Mouse (Mus musculus) intestine, postnatal 0 days (tissue): Measurements from ENCODE around the gene Arl6ip1. TPM values are rescaled to one million over a fixed set of nuclear protein-coding genes. Genes with fewer than 3 reads are reported as not detected.
A peak's percentile ranks its signal among the peaks of the same experiment; 100 is the strongest.
"Not testable (repeated sequence)": the region's sequence is repeated elsewhere in the genome, so short reads cannot be mapped to it uniquely, and the experiment has no call there.

Source experiments
- ATAC-seq: fragments of 200-750 bp; cut with Nextera tagmentation; 2 replicates; pipeline ENCODE4 v1.8.0; 2017; ENCODE audit warnings: mild to moderate bottlenecking, moderate TSS enrichment, moderate library complexity
- H3K27ac ChIP-seq: fragments of 300-500 bp; sonication (generic); 2 replicates; pipeline ENCODE4 v1.5.1; 2014; ENCODE audit warnings: mild to moderate bottlenecking, low read depth, low read length, moderate library complexity
- H3K27me3 ChIP-seq: fragments of 300-500 bp; sonication (generic); replicated peaks from 2 replicates; pipeline ENCODE4 v1.6.1; 2014; ENCODE audit warnings: low read length, mixed read lengths; ENCODE audit not compliant: control insufficient read depth, insufficient read depth
- H3K36me3 ChIP-seq: fragments of 300-500 bp; sonication (generic); 2 replicates; pipeline ENCODE4 v1.6.1; 2014; ENCODE audit warnings: mild to moderate bottlenecking, moderate library complexity; ENCODE audit not compliant: control insufficient read depth, insufficient read depth
- H3K4me1 ChIP-seq: fragments of 300-500 bp; sonication (generic); replicated peaks from 2 replicates; pipeline ENCODE4 v1.6.1; 2014; ENCODE audit warnings: antibody characterized with exemption, low read length, mixed read lengths; ENCODE audit not compliant: control insufficient read depth, insufficient read depth
- H3K4me2 ChIP-seq: fragments of 300-500 bp; sonication (generic); replicated peaks from 2 replicates; pipeline ENCODE4 v1.6.1; 2014; ENCODE audit warnings: low read depth, mild to moderate bottlenecking, moderate library complexity
- H3K4me3 ChIP-seq: fragments of 300-500 bp; sonication (generic); 2 replicates; pipeline ENCODE4 v1.5.1; 2014; ENCODE audit warnings: low read depth, low read length
- H3K9ac ChIP-seq: fragments of 300-500 bp; sonication (generic); 2 replicates; pipeline ENCODE4 v1.6.1; 2014; ENCODE audit warnings: mild to moderate bottlenecking, low read depth, low read length
- H3K9me3 ChIP-seq: fragments of 300-500 bp; sonication (generic); 2 replicates; pipeline ENCODE4 v1.6.1; 2016; ENCODE audit warnings: mixed run types; ENCODE audit not compliant: control insufficient read depth
- CTCF ChIP-seq: sonication (generic); IDR thresholded peaks from 2 replicates; pipeline ENCODE4 v1.5.1; 2016; ENCODE audit warnings: low read depth, mild to moderate bottlenecking, control low read depth, antibody characterized with exemption, moderate library complexity
- WGBS: fragments of 180-500 bp; shearing (Covaris S2); extraction: QIAGEN DNeasy Blood & Tissue Kit; methylation state at CpG from one replicate; pipeline ENCODE4 v1.1.7; 2014; 5-methylcytosine and 5-hydroxymethylcytosine counted together
- polyA plus RNA-seq: library from polyadenylated mRNA; unstranded; fragments of >200 nt; fragmentation: Nextera tagmentation; extraction: Ambion mirVana; gene quantifications from 2 replicates; pipeline ENCODE4 v1.2.1, GENCODE M21; 2015

Arl6ip1 gene
- polyA plus RNA-seq: 587 and 610 TPM in 2 replicates

GRCm38 (mm10) chr7:118129430-118130041 is at the start of gene Arl6ip1:
TSS of gene Arl6ip1 (minus strand) at chr7:118129662.
- H3K4me2 ChIP-seq: peak within 1 kb of the TSS; percentile 88
- H3K27me3 ChIP-seq: no peaks in the 10 kb centered on the region
- under 1% methylated on average over 39 of the region's 39 CpGs for WGBS
- H3K9ac ChIP-seq: peak within 1 kb of the TSS; percentile 91
- peak within 1 kb of the TSS; percentile 84 for H3K4me3 ChIP-seq
- H3K36me3 ChIP-seq: peaks cover 10% of the 10 kb centered on the region
- H3K27ac ChIP-seq: peak within 1 kb of the TSS; percentile 92
- peak; percentile 99 for ATAC-seq
- H3K9me3 ChIP-seq: no peaks in the 10 kb centered on the region
- H3K4me1 ChIP-seq: peaks cover 4% of the 10 kb centered on the region; the same call in 1 of the 2 replicates
- TF ChIP-seq CTCF: no peak; the same call in 1 of the 2 replicates

DNA sequence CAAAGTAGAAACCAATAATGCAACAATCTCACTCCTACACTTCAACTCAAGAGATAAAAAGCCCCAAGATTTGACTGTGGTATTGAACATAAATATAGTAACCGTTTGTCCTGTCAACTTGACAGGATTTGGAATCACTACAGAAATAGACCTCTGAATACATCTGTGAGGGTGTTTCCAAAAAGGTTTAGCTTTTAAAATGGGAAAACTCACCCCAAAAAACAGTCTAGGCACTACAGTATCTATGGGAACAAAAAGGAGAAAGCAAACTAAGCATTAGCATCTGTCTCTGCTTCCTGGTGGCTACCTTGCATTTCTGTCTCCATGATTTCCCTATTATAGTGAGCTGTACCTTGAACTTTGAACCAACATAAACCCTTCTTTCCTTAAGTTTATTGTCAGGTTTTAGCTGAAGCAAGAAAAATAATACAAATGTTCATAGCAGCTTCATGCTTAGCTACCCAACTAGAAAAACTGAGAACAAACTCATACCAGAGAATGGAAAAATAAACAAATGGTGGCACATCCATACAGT is 46.4 kb upstream of the Arl6ip1 start:
- Histone ChIP-seq H3K9ac (no peak overlapping the region), H3K27me3 (no peaks in the 10 kb centered on the region), H3K27ac (peak overlapping the region; percentile 31; the same call in 1 of the 2 replicates), H3K4me1 (no peaks in the 10 kb centered on the region), H3K4me2 (no peak overlapping the region), H3K4me3 (no peak overlapping the region), H3K36me3 (peaks cover 47% of the 10 kb centered on the region), H3K9me3 (no peaks in the 10 kb centered on the region)
- 70% methylated on average over 1 of the region's 1 CpGs for WGBS
- peak; percentile 64 for ATAC-seq
- no peak for TF ChIP-seq CTCF

- ATAC-seq, H3K9ac ChIP-seq, H3K4me3 ChIP-seq, H3K4me2 ChIP-seq, H3K27me3 ChIP-seq, H3K27ac ChIP-seq, H3K4me1 ChIP-seq, H3K9me3 ChIP-seq: not testable (repeated sequence)
- H3K36me3 ChIP-seq: peaks cover 79% of the 10 kb centered on the region
- 68% methylated on average over 2 of the region's 2 CpGs for WGBS
These were observed 40.7 kb upstream of the Arl6ip1 start for GRCm38 (mm10) chr7:118170125-118170524.

DNA sequence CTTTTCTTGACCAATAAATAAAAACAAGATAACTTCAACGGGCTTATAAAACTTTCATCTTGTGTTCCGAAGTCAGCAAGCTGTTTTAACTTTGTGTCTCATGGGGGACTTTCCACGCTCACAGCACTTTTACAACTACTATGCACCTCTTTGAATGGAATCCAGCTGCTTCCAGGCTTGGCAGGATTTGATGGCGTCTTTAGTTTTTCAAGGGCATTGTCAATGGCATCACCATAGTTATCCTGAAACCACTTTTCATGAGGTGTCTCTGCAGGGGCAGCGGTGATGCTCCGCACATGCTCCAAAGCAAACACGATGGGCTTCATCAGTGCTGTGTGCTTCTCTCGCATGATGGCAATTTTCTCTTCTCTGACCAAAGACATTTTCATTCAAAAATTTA is 33.5 kb upstream of the Arl6ip1 start:
- WGBS: 96% methylated on average over 8 of the region's 8 CpGs

GRCm38 (mm10) chr7:118160121-118160520 is 30.7 kb upstream of the Arl6ip1 start:
- no peak overlapping the region for H3K4me3 ChIP-seq
- H3K27ac ChIP-seq: no peak overlapping the region
- H3K27me3 ChIP-seq: no peaks in the 10 kb centered on the region
- no peaks in the 10 kb centered on the region for H3K9me3 ChIP-seq
- H3K36me3 ChIP-seq: peaks cover 59% of the 10 kb centered on the region
- H3K9ac ChIP-seq: no peak overlapping the region
- no peak overlapping the region for H3K4me2 ChIP-seq
- H3K4me1 ChIP-seq: no peaks in the 10 kb centered on the region
- ATAC-seq: no peak
- 86% methylated on average over 3 of the region's 3 CpGs for WGBS
- TF ChIP-seq CTCF: no peak

More for the DNA sequence above, 33.5 kb upstream of the Arl6ip1 start:
- Histone ChIP-seq H3K27me3 (no peaks in the 10 kb centered on the region), H3K4me2 (no peak overlapping the region), H3K36me3 (peaks cover 62% of the 10 kb centered on the region), H3K9ac (no peak overlapping the region), H3K4me1 (no peaks in the 10 kb centered on the region), H3K4me3 (no peak overlapping the region), H3K27ac (no peak overlapping the region), H3K9me3 (no peaks in the 10 kb centered on the region)
- TF ChIP-seq CTCF: no peak
- no peak for ATAC-seq

GRCm38 (mm10) chr7:118156461-118156860 is 27.0 kb upstream of the Arl6ip1 start:
- Histone ChIP-seq H3K27me3 (no peaks in the 10 kb centered on the region), H3K4me3 (no peak overlapping the region), H3K27ac (no peak overlapping the region), H3K9ac (no peak overlapping the region), H3K4me2 (no peak overlapping the region), H3K9me3 (no peaks in the 10 kb centered on the region), H3K36me3 (peaks cover 75% of the 10 kb centered on the region), H3K4me1 (no peaks in the 10 kb centered on the region)
- TF ChIP-seq CTCF: no peak
- 86% methylated on average over 7 of the region's 7 CpGs for WGBS
- ATAC-seq: no peak
